Mouse (Mus musculus) lung, postnatal 10 days (tissue): ENCODE results near the gene Gsg1l.

Experiments
- DNase-seq: peaks from one replicate; pipeline ENCODE4 v3.0.0; 2021

Gene Gsg1l

GRCm38 (mm10) chr7:125859564-125859963 is 222.6 kb downstream of the Gsg1l start:
- no peak for DNase-seq

- DNase-seq, result no peak
These were observed 234.7 kb downstream of the Gsg1l start for GRCm38 (mm10) chr7:125847528-125847866.

DNA sequence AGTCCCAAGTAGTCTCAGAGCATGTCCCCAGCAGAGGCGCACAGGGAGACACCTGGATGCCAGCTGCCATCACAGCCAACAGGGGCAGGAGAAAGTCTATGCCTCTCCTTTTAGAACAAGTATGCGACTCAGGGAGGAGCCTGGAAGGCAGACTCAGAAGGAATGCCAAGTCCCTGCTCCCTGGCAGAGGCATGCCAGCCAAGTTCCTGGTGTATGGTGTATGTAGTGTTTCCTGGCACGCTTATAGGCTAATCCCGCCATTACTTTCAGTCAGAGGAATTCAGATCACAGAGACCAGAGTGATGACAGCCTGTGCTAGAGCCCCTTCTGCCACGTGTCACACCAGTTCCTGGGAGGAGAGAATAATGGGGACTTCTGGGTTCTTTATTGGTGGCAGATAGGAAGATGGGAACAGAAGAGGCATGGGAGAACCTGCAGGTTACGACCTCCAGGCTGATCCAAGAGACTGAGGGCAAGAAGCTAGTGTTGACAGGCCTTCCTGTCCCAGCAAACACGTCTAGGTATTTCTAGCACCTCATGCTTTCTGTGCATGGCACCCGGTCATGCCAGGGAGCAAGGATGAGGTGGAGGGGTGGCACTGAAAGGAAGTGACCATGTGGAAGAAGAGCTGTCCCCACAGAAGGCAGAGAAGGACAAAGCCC is 235.2 kb downstream of the Gsg1l start:
- DNase-seq, result no peak

DNA sequence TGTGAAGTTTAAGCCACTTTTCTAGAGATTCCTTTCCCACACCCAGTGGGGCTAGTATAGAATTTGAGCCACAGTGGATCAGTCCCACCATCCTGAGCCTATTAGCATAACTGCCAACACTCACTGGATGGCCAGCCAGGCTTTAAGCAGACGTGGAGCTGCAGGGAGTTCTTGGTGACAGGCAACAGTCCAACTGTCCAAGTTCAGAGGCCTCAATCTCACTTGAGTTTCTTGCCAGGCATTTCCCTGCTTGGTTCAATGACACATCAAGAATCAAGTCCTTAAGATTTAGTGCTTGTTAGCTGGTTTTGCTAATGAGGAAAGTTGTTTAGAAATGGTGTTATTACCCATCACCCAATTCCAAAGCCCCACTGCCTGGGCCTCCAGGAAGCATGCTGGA is 236.6 kb downstream of the Gsg1l start:
- peak; percentile 38 for DNase-seq

- no peak for DNase-seq
These were observed 244.0 kb downstream of the Gsg1l start for GRCm38 (mm10) chr7:125838078-125838742.

DNA sequence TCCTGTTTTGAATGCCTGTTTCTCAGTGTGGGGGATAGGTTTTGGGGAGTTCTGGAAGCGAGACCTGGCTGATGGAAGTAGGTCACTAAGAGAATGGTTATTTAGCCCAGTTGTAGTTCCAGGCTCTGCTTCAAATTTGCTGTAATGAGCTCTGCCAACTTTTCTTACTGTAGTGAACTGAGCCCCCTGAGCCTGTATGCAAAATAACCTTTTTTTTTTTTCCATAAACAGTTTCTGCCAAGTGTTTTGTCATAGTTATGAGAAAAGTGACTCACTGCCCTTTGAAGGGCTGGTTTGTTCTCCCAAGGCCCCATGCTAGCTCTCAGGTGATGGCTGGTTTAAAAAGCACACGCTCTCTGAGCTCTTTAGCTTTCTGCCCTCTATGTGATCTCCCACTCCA is 248.7 kb downstream of the Gsg1l start:
- DNase-seq, result no peak

- no peak for DNase-seq
These were observed 249.4 kb downstream of the Gsg1l start for GRCm38 (mm10) chr7:125832767-125833166.

GRCm38 (mm10) chr7:125829121-125829666 is 253.0 kb downstream of the Gsg1l start:
- DNase-seq, result no peak

- no peak for DNase-seq
These were observed 253.7 kb downstream of the Gsg1l start for GRCm38 (mm10) chr7:125828561-125828960.
